Mouse (Mus musculus) lung, embryonic 16.5 days (tissue): ENCODE measurements around the gene R3hdm2. TPM values are rescaled to one million over a fixed set of nuclear protein-coding genes. Genes with fewer than 3 reads are reported as not detected.

Experiments used
- ATAC-seq: fragments of 200-750 bp; cut with Nextera tagmentation; 2 replicates; pipeline ENCODE4 v1.8.0; 2017; ENCODE audit warnings: low read depth, mild to moderate bottlenecking, moderate library complexity
- H3K27ac ChIP-seq: fragments of 300-500 bp; sonication (generic); 2 replicates; pipeline ENCODE4 v1.5.1; 2014; ENCODE audit warnings: mild to moderate bottlenecking, control low read depth, low read length
- H3K27me3 ChIP-seq: fragments of 300-500 bp; sonication (generic); 2 replicates; pipeline ENCODE4 v1.6.1; 2014; ENCODE audit warnings: low read depth, low read length, mixed read lengths; ENCODE audit not compliant: control insufficient read depth, insufficient read depth
- H3K36me3 ChIP-seq: fragments of 300-500 bp; sonication (generic); 2 replicates; pipeline ENCODE4 v1.6.1; 2014; ENCODE audit warnings: low read length; ENCODE audit not compliant: control insufficient read depth, insufficient read depth
- H3K4me1 ChIP-seq: fragments of 300-500 bp; sonication (generic); replicated peaks from 2 replicates; pipeline ENCODE4 v1.6.1; 2014; ENCODE audit warnings: low read length, mixed read lengths; ENCODE audit not compliant: control insufficient read depth, insufficient read depth
- H3K4me2 ChIP-seq: fragments of 300-500 bp; sonication (generic); 2 replicates; pipeline ENCODE4 v1.6.1; 2014; ENCODE audit warnings: low read depth, low read length, control low read depth
- H3K4me3 ChIP-seq: fragments of 300-500 bp; sonication (generic); 2 replicates; pipeline ENCODE4 v1.5.1; 2014; ENCODE audit warnings: mild to moderate bottlenecking, low read length, control low read depth
- H3K9ac ChIP-seq: fragments of 300-500 bp; sonication (generic); 2 replicates; pipeline ENCODE4 v1.6.1; 2014; ENCODE audit warnings: low read length, control low read depth
- H3K9me3 ChIP-seq: fragments of 300-500 bp; sonication (generic); 2 replicates; pipeline ENCODE4 v1.6.1; 2016; ENCODE audit warnings: low read length; ENCODE audit not compliant: control insufficient read depth
- WGBS: fragments of 180-500 bp; shearing (Covaris S2); extraction: QIAGEN DNeasy Blood & Tissue Kit; methylation state at CpG from one replicate; pipeline ENCODE4 v1.1.7; 2014; 5-methylcytosine and 5-hydroxymethylcytosine counted together
- polyA plus RNA-seq: library from polyadenylated mRNA; unstranded; fragments of >200 nt; fragmentation: Nextera tagmentation; extraction: Ambion mirVana; gene quantifications from 2 replicates; pipeline ENCODE4 v1.2.1, GENCODE M21; 2015

R3hdm2 gene
- polyA plus RNA-seq, 1 experiment from 2014 or later = 22.2 TPM

DNA sequence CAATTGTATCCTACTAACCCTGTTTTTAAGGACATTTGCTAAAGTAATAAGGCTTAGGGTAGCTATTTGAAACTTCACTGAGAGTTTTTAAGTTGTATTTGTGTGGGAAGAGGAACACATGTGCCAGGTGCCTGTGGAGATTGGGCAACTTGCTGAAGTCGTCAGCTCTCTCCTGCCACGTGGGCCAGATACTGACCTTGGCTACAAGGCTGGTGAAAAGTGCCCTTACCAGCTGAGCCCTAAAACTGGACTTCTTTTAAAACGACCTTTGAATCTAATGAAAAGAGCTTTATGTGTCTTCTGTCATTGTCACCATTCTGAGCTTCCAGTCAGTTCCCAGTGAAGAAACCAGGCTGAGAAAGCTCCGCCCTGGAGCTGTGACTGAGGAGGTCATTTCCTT, 27.3 kb downstream of the R3hdm2 start:
- 59% methylated on average over 4 of the region's 4 CpGs for WGBS
- Histone ChIP-seq H3K4me1 (peaks cover 8% of the 10 kb centered on the region; the same call in 1 of the 2 replicates), H3K4me2 (no peak overlapping the region), H3K9me3 (no peaks in the 10 kb centered on the region), H3K4me3 (no peak overlapping the region), H3K27ac (no peak overlapping the region), H3K36me3 (no peaks in the 10 kb centered on the region; the same call in 1 of the 2 replicates), H3K9ac (no peak overlapping the region), H3K27me3 (no peaks in the 10 kb centered on the region)
- ATAC-seq = no peak

GRCm38 (mm10) chr10:127412101-127412500, 32.0 kb downstream of the R3hdm2 start:
- Histone ChIP-seq H3K9ac (no peak overlapping the region), H3K4me2 (no peak overlapping the region), H3K36me3 (no peaks in the 10 kb centered on the region; the same call in 1 of the 2 replicates), H3K4me3 (no peak overlapping the region), H3K27ac (no peak overlapping the region), H3K27me3 (no peaks in the 10 kb centered on the region), H3K4me1 (peaks cover 8% of the 10 kb centered on the region; the same call in 1 of the 2 replicates), H3K9me3 (no peaks in the 10 kb centered on the region)
- 43% methylated on average over 5 of the region's 5 CpGs for WGBS
- no peak for ATAC-seq

DNA sequence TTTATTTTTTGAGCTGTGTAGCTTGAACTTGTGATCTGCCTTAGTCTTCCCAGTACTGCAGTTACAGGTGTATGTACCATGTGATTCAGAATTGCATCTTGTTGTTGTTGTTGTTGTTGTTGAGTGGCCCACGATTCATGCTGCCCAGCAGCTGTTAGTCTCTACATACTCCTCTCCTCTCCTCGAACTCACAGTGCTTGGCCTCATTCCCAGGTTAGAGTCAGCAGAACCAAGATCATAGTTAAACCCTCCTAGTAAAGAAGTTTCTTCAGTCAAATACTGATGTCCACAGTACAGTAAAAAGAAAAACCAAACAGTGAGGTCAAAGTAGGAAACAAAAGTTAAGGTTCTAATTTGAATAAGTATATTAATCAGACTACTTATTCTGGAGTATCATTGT, 32.6 kb downstream of the R3hdm2 start:
- Histone ChIP-seq H3K4me2 (no peak overlapping the region), H3K27ac (no peak overlapping the region), H3K27me3 (no peaks in the 10 kb centered on the region), H3K36me3 (no peaks in the 10 kb centered on the region; the same call in 1 of the 2 replicates), H3K9me3 (no peaks in the 10 kb centered on the region), H3K4me3 (no peak overlapping the region), H3K4me1 (peaks cover 8% of the 10 kb centered on the region; the same call in 1 of the 2 replicates), H3K9ac (no peak overlapping the region)
- 47% methylated on average over 2 of the region's 2 CpGs for WGBS
- ATAC-seq = no peak

GRCm38 (mm10) chr10:127413585-127413984, 33.5 kb downstream of the R3hdm2 start:
- ATAC-seq = no peak
- H3K9me3 ChIP-seq = no peaks in the 10 kb centered on the region
- WGBS = 55% methylated on average over 1 of the region's 1 CpGs
- peaks cover 8% of the 10 kb centered on the region; the same call in 1 of the 2 replicates for H3K4me1 ChIP-seq
- no peak overlapping the region for H3K27ac ChIP-seq
- H3K4me2 ChIP-seq = no peak overlapping the region
- H3K36me3 ChIP-seq = no peaks in the 10 kb centered on the region; the same call in 1 of the 2 replicates
- no peaks in the 10 kb centered on the region for H3K27me3 ChIP-seq
- no peak overlapping the region for H3K4me3 ChIP-seq
- no peak overlapping the region for H3K9ac ChIP-seq

DNA sequence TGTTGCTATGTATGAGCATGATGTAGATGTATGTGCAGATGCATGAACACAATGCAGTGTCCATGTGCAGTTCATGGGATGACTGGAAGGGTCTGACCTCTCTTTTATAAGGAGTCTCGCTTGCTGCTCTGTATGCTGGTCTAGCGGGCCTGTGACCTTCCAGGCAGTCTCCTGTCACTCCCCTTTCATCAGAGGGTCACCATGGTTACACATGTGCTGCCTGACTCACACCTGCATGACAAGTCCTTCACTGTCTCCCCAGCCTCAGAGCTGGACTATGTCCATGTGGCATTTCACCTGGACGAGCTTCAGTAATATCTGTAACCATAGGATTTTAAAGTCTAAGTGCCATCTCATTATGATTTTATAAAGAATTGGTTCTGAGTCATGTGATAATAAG, 34.0 kb downstream of the R3hdm2 start:
- Histone ChIP-seq H3K4me3 (no peak overlapping the region), H3K27me3 (no peaks in the 10 kb centered on the region), H3K9me3 (no peaks in the 10 kb centered on the region), H3K4me2 (no peak overlapping the region), H3K4me1 (peaks cover 8% of the 10 kb centered on the region), H3K36me3 (no peaks in the 10 kb centered on the region; the same call in 1 of the 2 replicates), H3K9ac (no peak overlapping the region), H3K27ac (no peak overlapping the region)
- 76% methylated on average over 3 of the region's 3 CpGs for WGBS
- ATAC-seq = no peak

GRCm38 (mm10) chr10:127420131-127420530, 40.0 kb downstream of the R3hdm2 start:
- Histone ChIP-seq H3K27ac (no peak overlapping the region), H3K4me1 (peaks cover 11% of the 10 kb centered on the region)
- WGBS = 5% methylated on average over 6 of the region's 6 CpGs

GRCm38 (mm10) chr10:127420676-127421353, 40.7 kb downstream of the R3hdm2 start:
- H3K4me3 ChIP-seq = no peak overlapping the region
- H3K36me3 ChIP-seq = no peaks in the 10 kb centered on the region
- H3K27ac ChIP-seq = no peak overlapping the region
- peaks cover 11% of the 10 kb centered on the region for H3K4me1 ChIP-seq
- WGBS = 15% methylated on average over 9 of the region's 9 CpGs
- H3K27me3 ChIP-seq = no peaks in the 10 kb centered on the region
- no peak overlapping the region for H3K9ac ChIP-seq
- H3K4me2 ChIP-seq = no peak overlapping the region
- ATAC-seq = no peak
- H3K9me3 ChIP-seq = no peaks in the 10 kb centered on the region

More at GRCm38 (mm10) chr10:127420131-127420530, 40.0 kb downstream of the R3hdm2 start:
- H3K4me2 ChIP-seq = no peak overlapping the region
- H3K9ac ChIP-seq = no peak overlapping the region
- H3K9me3 ChIP-seq = no peaks in the 10 kb centered on the region
- ATAC-seq = no peak
- H3K36me3 ChIP-seq = no peaks in the 10 kb centered on the region
- H3K27me3 ChIP-seq = no peaks in the 10 kb centered on the region
- no peak overlapping the region for H3K4me3 ChIP-seq

DNA sequence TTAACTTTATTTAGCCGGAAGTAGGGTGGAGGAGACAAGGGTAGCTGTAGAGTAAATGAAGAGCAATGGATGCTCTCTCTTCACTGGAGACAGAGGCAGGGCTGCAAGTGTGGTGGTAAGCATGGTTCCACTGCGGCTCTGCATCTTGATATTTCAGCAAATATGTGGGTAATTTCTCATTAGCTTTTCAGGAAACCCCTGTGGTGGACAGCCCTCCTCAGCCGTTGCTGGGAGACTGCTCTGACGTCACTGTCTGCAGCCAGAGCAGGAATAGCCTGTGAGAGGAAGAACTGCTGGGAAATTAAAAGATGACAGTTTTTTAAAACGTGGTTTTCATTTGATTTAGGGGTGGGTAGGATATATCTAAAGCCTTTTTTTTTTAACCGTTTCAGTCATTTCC, 41.9 kb downstream of the R3hdm2 start:
- no peaks in the 10 kb centered on the region for H3K27me3 ChIP-seq
- 9% methylated on average over 6 of the region's 6 CpGs for WGBS
- H3K4me3 ChIP-seq = no peak overlapping the region
- ATAC-seq = peak; percentile 79
- H3K4me2 ChIP-seq = peak overlapping the region; percentile 9; the same call in 1 of the 2 replicates
- H3K4me1 ChIP-seq = peaks cover 18% of the 10 kb centered on the region
- H3K27ac ChIP-seq = no peak overlapping the region; the same call in 1 of the 2 replicates
- no peak overlapping the region for H3K9ac ChIP-seq
- no peaks in the 10 kb centered on the region for H3K36me3 ChIP-seq
- H3K9me3 ChIP-seq = no peaks in the 10 kb centered on the region

DNA sequence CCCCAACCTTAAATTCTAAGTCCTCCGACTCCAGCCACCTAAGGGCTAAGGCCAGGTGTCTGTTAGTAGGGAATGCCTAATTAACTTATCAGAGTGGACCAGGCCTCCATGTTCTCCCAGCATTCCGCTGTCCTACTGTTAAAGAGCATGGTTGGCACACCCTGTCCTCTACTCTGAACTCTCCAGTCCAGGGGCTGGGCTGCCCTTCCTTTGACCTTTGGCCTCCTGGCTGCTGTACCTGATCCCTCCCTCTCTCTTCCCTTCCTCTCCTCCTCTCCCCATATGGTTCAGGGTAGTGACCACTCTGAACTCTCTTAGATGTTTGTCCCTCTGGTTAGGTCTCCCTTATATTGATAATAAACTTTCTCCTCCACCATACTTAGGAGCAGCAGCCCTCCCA, 45.7 kb downstream of the R3hdm2 start:
- Histone ChIP-seq H3K36me3 (no peaks in the 10 kb centered on the region), H3K9ac (no peak overlapping the region), H3K27me3 (no peaks in the 10 kb centered on the region), H3K4me2 (no peak overlapping the region), H3K4me1 (peaks cover 18% of the 10 kb centered on the region), H3K27ac (no peak overlapping the region), H3K9me3 (no peaks in the 10 kb centered on the region), H3K4me3 (no peak overlapping the region)
- ATAC-seq = no peak
- 81% methylated on average over 2 of the region's 2 CpGs for WGBS
